Mouse (Mus musculus) kidney, embryonic 14.5 days (tissue): Measurements from ENCODE around the gene Sec14l4. TPM values are rescaled to one million over a fixed set of nuclear protein-coding genes. Genes with fewer than 3 reads are reported as not detected.

ENCODE experiments used
- ATAC-seq: fragments of 200-750 bp; cut with Nextera tagmentation; 2 replicates; pipeline ENCODE4 v1.8.0; 2017; ENCODE audit warnings: moderate number of reproducible peaks, mild to moderate bottlenecking, moderate TSS enrichment, moderate library complexity; ENCODE audit not compliant: low FRiP score, low TSS enrichment
- H3K27ac ChIP-seq: fragments of 300-500 bp; sonication (generic); 2 replicates; pipeline ENCODE4 v1.5.1; 2014; ENCODE audit warnings: low read depth, mild to moderate bottlenecking, low read length, moderate library complexity, mixed read lengths
- H3K27me3 ChIP-seq: fragments of 300-500 bp; sonication (generic); 2 replicates; pipeline ENCODE4 v1.6.1; 2014; ENCODE audit warnings: mild to moderate bottlenecking, low read length; ENCODE audit not compliant: control insufficient read depth, insufficient read depth
- H3K36me3 ChIP-seq: fragments of 300-500 bp; sonication (generic); 2 replicates; pipeline ENCODE4 v1.6.1; 2014; ENCODE audit warnings: low read length, mixed read lengths; ENCODE audit not compliant: control insufficient read depth, insufficient read depth
- H3K4me1 ChIP-seq: fragments of 300-500 bp; sonication (generic); 2 replicates; pipeline ENCODE4 v1.6.1; 2014; ENCODE audit warnings: low read length, mixed read lengths; ENCODE audit not compliant: control insufficient read depth, insufficient read depth
- H3K4me2 ChIP-seq: fragments of 300-500 bp; sonication (generic); replicated peaks from 2 replicates; pipeline ENCODE4 v1.6.1; 2014; ENCODE audit warnings: low read depth, mild to moderate bottlenecking, low read length
- H3K4me3 ChIP-seq: fragments of 300-500 bp; sonication (generic); 2 replicates; pipeline ENCODE4 v1.5.1; 2014; ENCODE audit warnings: mild to moderate bottlenecking, low read length
- H3K9ac ChIP-seq: fragments of 300-500 bp; sonication (generic); 2 replicates; pipeline ENCODE4 v1.6.1; 2014; ENCODE audit warnings: low read depth, mild to moderate bottlenecking, low read length, moderate library complexity
- H3K9me3 ChIP-seq: fragments of 300-500 bp; sonication (generic); 2 replicates; pipeline ENCODE4 v1.6.1; 2016; ENCODE audit warnings: low read length; ENCODE audit not compliant: control insufficient read depth
- WGBS: fragments of 180-500 bp; shearing (Covaris S2); extraction: QIAGEN DNeasy Blood & Tissue Kit; methylation state at CpG from one replicate; pipeline ENCODE4 v1.1.7; 2014; 5-methylcytosine and 5-hydroxymethylcytosine counted together
- polyA plus RNA-seq: library from polyadenylated mRNA; unstranded; fragments of >200 nt; fragmentation: Nextera tagmentation; extraction: Ambion mirVana; gene quantifications from 2 replicates; pipeline ENCODE4 v1.2.1, GENCODE M21; 2014

Sec14l4 gene
- polyA plus RNA-seq, 1 experiment from 2014 or later: not detected

- no peak for ATAC-seq
- H3K27me3 ChIP-seq: no peaks in the 10 kb centered on the region
- no peak overlapping the region for H3K4me3 ChIP-seq
- no peak overlapping the region for H3K9ac ChIP-seq
- H3K4me1 ChIP-seq: no peaks in the 10 kb centered on the region
- WGBS: 70% methylated on average over 5 of the region's 5 CpGs
- no peaks in the 10 kb centered on the region for H3K9me3 ChIP-seq
- H3K36me3 ChIP-seq: no peaks in the 10 kb centered on the region
- H3K4me2 ChIP-seq: no peak overlapping the region
- H3K27ac ChIP-seq: no peak overlapping the region
These were observed 29.8 kb downstream of the Sec14l4 start for GRCm38 (mm10) chr11:4060866-4061575.

- H3K4me2 ChIP-seq: no peak overlapping the region
- no peak overlapping the region for H3K27ac ChIP-seq
- ATAC-seq: no peak
- H3K27me3 ChIP-seq: no peaks in the 10 kb centered on the region
- H3K4me1 ChIP-seq: no peaks in the 10 kb centered on the region
- H3K36me3 ChIP-seq: no peaks in the 10 kb centered on the region
- no peak overlapping the region for H3K9ac ChIP-seq
- no peaks in the 10 kb centered on the region for H3K9me3 ChIP-seq
- no peak overlapping the region for H3K4me3 ChIP-seq
- 95% methylated on average over 4 of the region's 4 CpGs for WGBS
These were observed 31.3 kb downstream of the Sec14l4 start for GRCm38 (mm10) chr11:4062523-4062922.

DNA sequence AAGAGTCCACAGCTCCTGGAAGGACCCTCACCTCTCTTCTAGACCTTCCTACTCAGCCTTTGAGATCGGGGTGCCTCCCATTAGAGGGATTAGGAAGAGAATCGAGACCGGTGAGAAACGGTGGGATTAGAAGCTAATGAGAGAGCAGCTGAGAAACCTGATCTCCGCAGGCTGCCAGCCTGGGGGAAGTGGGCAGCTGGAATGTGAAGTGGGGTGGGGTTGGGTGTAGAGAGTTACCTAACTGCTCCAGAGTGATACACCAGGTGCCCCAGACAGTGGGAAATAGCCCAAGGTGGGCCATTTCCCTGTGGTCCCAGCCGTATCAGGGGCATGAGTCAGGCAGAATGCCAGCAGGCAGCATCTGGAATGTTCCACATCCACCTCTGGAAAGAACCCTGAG is 31.7 kb downstream of the Sec14l4 start:
- no peak overlapping the region for H3K27ac ChIP-seq
- no peak overlapping the region for H3K4me2 ChIP-seq
- ATAC-seq: no peak
- H3K36me3 ChIP-seq: no peaks in the 10 kb centered on the region
- no peak overlapping the region for H3K4me3 ChIP-seq
- H3K9me3 ChIP-seq: no peaks in the 10 kb centered on the region
- WGBS: 56% methylated on average over 6 of the region's 6 CpGs
- H3K27me3 ChIP-seq: no peaks in the 10 kb centered on the region
- H3K4me1 ChIP-seq: no peaks in the 10 kb centered on the region
- H3K9ac ChIP-seq: no peak overlapping the region

DNA sequence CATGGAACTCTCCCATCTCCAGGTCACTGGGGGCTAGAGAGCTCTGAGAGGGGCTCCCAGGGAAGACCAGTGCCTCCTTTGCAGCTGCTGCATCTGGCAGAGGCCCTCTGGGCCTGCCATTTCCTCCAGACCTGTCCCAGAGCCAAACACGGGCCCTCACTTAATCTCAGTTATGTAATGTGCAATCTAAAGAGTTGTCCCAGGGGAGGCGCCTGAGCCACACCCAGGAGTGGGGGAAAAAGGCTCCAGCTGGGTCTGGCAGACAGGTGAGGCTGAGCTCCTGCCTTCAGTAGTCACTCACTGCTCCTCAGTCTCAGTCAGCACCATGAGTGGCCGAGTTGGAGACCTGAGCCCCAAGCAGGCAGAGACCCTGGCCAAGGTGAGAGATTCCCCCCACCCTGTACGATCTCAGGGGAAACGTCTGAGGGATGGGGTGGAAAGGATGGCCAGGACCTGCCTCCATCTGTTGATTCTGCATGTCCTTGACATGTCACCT is 33.4 kb downstream of the Sec14l4 start, which contains the start of gene Sec14l3:
Sec14l3 (plus strand) TSS at position 215 of the 496 bp plus-strand sequence.
- Histone ChIP-seq H3K4me3 (no peak within 1 kb of the TSS), H3K4me1 (no peaks in the 10 kb centered on the region), H3K36me3 (no peaks in the 10 kb centered on the region), H3K4me2 (no peak within 1 kb of the TSS), H3K27me3 (no peaks in the 10 kb centered on the region), H3K9ac (no peak within 1 kb of the TSS), H3K27ac (no peak within 1 kb of the TSS), H3K9me3 (no peaks in the 10 kb centered on the region)
- no peak for ATAC-seq
- 63% methylated on average over 5 of the region's 5 CpGs for WGBS

DNA sequence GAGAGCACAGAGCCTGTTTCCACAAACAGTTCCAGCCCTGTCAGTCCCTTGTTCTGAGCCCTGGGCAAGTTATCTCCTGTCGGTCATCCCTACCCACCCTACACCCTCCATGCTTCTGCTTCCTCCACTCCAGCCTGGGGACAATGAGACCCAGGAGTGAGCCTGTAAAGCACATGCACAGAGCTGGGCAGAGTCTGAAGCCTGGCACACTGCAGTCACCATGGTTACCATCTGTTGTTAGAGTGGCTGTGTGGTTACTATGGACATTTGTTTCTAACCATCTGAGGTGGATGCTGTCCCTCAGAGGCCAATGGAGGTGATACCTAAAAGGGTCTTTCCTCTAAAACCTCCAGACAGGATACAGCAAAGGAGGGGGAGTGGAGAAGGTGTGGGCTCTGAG is 38.4 kb downstream of the Sec14l4 start:
- no peak for ATAC-seq
- WGBS: 81% methylated on average over 1 of the region's 1 CpGs
- no peak overlapping the region for H3K9ac ChIP-seq
- no peaks in the 10 kb centered on the region for H3K9me3 ChIP-seq
- H3K27ac ChIP-seq: no peak overlapping the region
- H3K4me2 ChIP-seq: no peak overlapping the region
- no peak overlapping the region for H3K4me3 ChIP-seq
- no peaks in the 10 kb centered on the region for H3K36me3 ChIP-seq
- H3K27me3 ChIP-seq: no peaks in the 10 kb centered on the region
- H3K4me1 ChIP-seq: no peaks in the 10 kb centered on the region

GRCm38 (mm10) chr11:4076633-4077032 is 45.4 kb downstream of the Sec14l4 start:
- Histone ChIP-seq H3K27me3 (no peaks in the 10 kb centered on the region), H3K9ac (no peak overlapping the region), H3K4me2 (no peak overlapping the region), H3K4me3 (no peak overlapping the region), H3K27ac (no peak overlapping the region), H3K9me3 (no peaks in the 10 kb centered on the region), H3K4me1 (no peaks in the 10 kb centered on the region), H3K36me3 (no peaks in the 10 kb centered on the region)
- no peak for ATAC-seq
- WGBS: 12% methylated on average over 8 of the region's 8 CpGs

- Histone ChIP-seq H3K4me3 (no peak overlapping the region), H3K4me1 (no peaks in the 10 kb centered on the region), H3K9me3 (no peaks in the 10 kb centered on the region), H3K27ac (no peak overlapping the region), H3K9ac (no peak overlapping the region), H3K4me2 (no peak overlapping the region), H3K27me3 (no peaks in the 10 kb centered on the region), H3K36me3 (no peaks in the 10 kb centered on the region)
- WGBS: 85% methylated on average over 7 of the region's 7 CpGs
- no peak for ATAC-seq
These were observed 47.1 kb downstream of the Sec14l4 start for GRCm38 (mm10) chr11:4078267-4078933.

DNA sequence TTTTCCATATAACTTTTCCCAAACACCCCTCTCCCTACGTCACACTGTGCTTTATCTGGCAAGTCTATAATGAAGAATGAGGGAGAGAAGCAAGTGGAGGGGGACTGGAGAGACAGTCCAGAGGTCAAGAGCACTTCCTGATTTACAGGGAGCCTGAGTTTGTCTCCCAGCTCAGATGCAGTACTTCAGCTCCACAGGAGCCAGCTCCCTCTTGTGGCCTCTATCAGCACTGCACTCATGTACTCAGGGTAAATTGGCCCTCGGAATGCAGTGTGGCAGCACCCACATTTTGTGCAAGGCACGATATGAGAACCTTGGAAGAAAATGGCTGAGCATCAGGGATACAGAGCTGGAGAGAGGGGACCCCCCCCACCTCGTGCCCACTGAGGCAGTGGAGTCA is 49.0 kb downstream of the Sec14l4 start:
- H3K36me3 ChIP-seq: no peaks in the 10 kb centered on the region
- H3K27me3 ChIP-seq: no peaks in the 10 kb centered on the region
- no peaks in the 10 kb centered on the region for H3K9me3 ChIP-seq
- H3K4me1 ChIP-seq: no peaks in the 10 kb centered on the region
- H3K4me3 ChIP-seq: no peak overlapping the region
- WGBS: 18% methylated on average over 4 of the region's 4 CpGs
- ATAC-seq: no peak
- H3K4me2 ChIP-seq: no peak overlapping the region
- H3K9ac ChIP-seq: no peak overlapping the region
- no peak overlapping the region for H3K27ac ChIP-seq
